Mouse (Mus musculus): Measurements from ENCODE around the gene Prr5.

DNA sequence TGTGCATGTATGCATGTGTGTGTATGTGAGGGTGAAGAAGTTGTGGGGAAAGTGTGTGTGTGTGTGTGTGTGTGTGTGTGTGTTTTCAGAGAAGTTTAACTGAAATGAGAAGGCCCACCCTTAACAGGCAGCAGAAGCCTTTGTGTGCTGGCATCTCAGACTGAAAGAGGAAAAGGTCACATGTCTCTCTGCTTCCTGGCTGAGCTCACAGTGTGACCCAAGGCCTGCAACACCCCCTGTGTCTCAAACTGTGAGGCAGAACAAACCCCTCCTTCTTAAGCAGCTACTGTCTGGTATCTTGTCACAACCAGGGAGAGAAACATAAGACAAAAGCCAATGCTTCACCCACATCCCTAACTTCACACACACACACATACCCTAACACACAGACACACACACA lies 31.0 kb upstream of the Prr5 start:
- TF ChIP-seq POLR2A (IDR thresholded peaks at IDR 0.05; ENCODE audit: insufficient read depth, low read depth, low read length) = no peak
- TF ChIP-seq CTCF (IDR thresholded peaks at IDR 0.05) = no peak
